Mouse (Mus musculus) midbrain, postnatal 0 days (tissue): ENCODE results near the gene Shisa5. TPM values are rescaled to one million over a fixed set of nuclear protein-coding genes. Genes with fewer than 3 reads are reported as not detected.

ENCODE experiments used
- ATAC-seq: fragments of 200-750 bp; cut with Nextera tagmentation; 2 replicates; pipeline ENCODE4 v1.8.0; 2017; ENCODE audit warnings: moderate number of reproducible peaks, mild to moderate bottlenecking, moderate TSS enrichment, moderate library complexity; ENCODE audit not compliant: low FRiP score
- DNase-seq: peaks from one replicate; pipeline ENCODE4 v3.0.0-alpha.2; 2015; ENCODE audit warnings: low spot score
- H3K27ac ChIP-seq: fragments of 300-500 bp; sonication (generic); 2 replicates; pipeline ENCODE4 v1.5.1; 2014; ENCODE audit warnings: low read depth, mild to moderate bottlenecking, low read length, mixed read lengths
- H3K27me3 ChIP-seq: fragments of 300-500 bp; sonication (generic); 2 replicates; pipeline ENCODE4 v1.6.1; 2014; ENCODE audit warnings: low read length, control low read depth, mixed read lengths; ENCODE audit not compliant: insufficient read depth
- H3K36me3 ChIP-seq: fragments of 300-500 bp; sonication (generic); 2 replicates; pipeline ENCODE4 v1.6.1; 2014; ENCODE audit warnings: low read length, control low read depth, mixed read lengths; ENCODE audit not compliant: insufficient read depth
- H3K4me1 ChIP-seq: fragments of 300-500 bp; sonication (generic); 2 replicates; pipeline ENCODE4 v1.6.1; 2014; ENCODE audit warnings: mild to moderate bottlenecking, control low read depth, antibody characterized with exemption, low read length, mixed read lengths; ENCODE audit not compliant: insufficient read depth
- H3K4me2 ChIP-seq: fragments of 300-500 bp; sonication (generic); 2 replicates; pipeline ENCODE4 v1.6.1; 2014; ENCODE audit warnings: low read depth, mild to moderate bottlenecking, low read length, mixed read lengths; ENCODE audit not compliant: poor library complexity, severe bottlenecking
- H3K4me3 ChIP-seq: fragments of 300-500 bp; sonication (generic); 2 replicates; pipeline ENCODE4 v1.5.1; 2014; ENCODE audit warnings: low read depth, mild to moderate bottlenecking, low read length, moderate library complexity
- H3K9ac ChIP-seq: fragments of 300-500 bp; sonication (generic); replicated peaks from 2 replicates; pipeline ENCODE4 v1.6.1; 2014; ENCODE audit warnings: mild to moderate bottlenecking, low read length, moderate library complexity, mixed read lengths; ENCODE audit not compliant: poor library complexity, severe bottlenecking
- H3K9me3 ChIP-seq: fragments of 300-500 bp; sonication (generic); 2 replicates; pipeline ENCODE4 v1.6.1; 2016; ENCODE audit warnings: low read length, control low read depth
- CTCF ChIP-seq: IDR thresholded peaks from 2 replicates; pipeline ENCODE4 v1.5.1; 2016; ENCODE audit warnings: antibody characterized with exemption, mild to moderate bottlenecking
- WGBS: fragments of 180-500 bp; shearing (Covaris S2); extraction: QIAGEN DNeasy Blood & Tissue Kit; methylation state at CpG from one replicate; pipeline ENCODE4 v1.1.7; 2014; 5-methylcytosine and 5-hydroxymethylcytosine counted together
- polyA plus RNA-seq: library from polyadenylated mRNA; unstranded; fragments of >200 nt; fragmentation: Nextera tagmentation; extraction: Ambion mirVana; gene quantifications from 2 replicates; pipeline ENCODE4 v1.2.1, GENCODE M21; 2015
- total RNA-seq: library from RNA; depleted of rRNA; stranded (reverse); fragments of >200 nt; gene quantifications from 2 replicates; pipeline ENCODE4 v1.2.3, GENCODE M21; 2014

The Shisa5 gene
- total and polyA plus RNA-seq, 2 experiments from 2014 or later = 75.0 to 79.7 TPM

DNA sequence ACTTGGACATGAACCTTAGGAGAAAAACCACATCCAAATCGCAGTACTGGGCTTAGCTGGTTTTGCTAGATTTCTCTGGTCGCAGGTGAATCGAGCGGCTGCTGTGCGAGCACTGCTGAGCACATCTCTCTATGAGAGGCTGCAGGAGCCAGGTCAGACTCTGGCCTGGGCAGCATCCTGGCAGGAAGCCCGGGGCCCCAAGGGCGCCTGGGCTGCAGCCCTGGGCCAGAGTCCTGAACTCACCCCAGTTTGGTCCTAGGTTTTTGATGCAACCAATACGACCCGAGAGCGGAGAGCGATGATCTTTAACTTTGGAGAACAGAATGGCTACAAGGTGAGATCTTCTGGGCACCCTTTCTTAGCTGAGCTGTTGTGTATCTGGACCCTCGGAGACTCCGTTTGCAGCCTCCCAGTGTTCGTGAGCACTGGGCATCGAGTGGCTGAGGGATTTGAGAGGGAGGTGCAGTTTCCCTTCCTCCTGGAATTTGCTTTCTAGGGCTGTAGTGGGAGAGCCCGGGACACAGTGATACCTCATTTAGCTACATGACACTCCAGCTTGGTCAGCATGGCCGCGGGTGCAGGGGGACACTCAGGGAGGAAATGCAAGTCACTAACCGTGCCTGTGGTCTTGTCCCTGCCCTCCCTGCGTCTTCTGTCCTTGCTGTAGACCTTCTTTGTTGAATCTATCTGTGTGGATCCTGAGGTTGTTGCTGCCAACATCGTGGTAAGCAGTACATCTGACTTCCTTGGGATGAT, 31.2 kb upstream of the Shisa5 start:
- no peak for TF ChIP-seq CTCF
- no peak for DNase-seq
- WGBS = 86% methylated on average over 21 of the region's 21 CpGs
- no peak overlapping the region for H3K27ac ChIP-seq
- ATAC-seq = no peak
- no peaks in the 10 kb centered on the region for H3K4me1 ChIP-seq
- no peaks in the 10 kb centered on the region for H3K9me3 ChIP-seq
- no peaks in the 10 kb centered on the region for H3K27me3 ChIP-seq
- H3K36me3 ChIP-seq = peaks cover 49% of the 10 kb centered on the region
- H3K4me2 ChIP-seq = no peak overlapping the region
- H3K4me3 ChIP-seq = no peak overlapping the region
- H3K9ac ChIP-seq = no peak overlapping the region

DNA sequence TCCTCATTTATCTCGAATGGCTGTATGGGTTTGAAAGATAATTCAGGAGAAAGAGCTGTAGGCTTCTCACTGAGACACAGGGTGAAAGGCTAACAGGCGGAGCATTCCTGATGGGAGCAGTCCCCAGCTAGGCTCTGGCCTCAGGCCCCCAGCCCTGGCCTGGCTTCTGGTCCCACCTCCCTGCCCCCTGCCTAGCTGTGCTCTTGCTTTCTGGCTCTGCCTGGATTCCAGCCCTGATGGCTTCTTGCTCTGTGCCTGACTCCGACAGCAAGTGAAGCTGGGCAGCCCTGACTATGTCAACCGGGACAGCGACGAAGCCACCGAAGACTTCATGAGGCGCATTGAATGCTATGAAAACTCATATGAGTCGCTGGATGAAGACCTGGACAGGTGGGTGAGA, 30.3 kb upstream of the Shisa5 start:
- DNase-seq (no peak), ATAC-seq (no peak)
- 82% methylated on average over 9 of the region's 9 CpGs for WGBS
- peaks cover 43% of the 10 kb centered on the region for H3K36me3 ChIP-seq
- no peaks in the 10 kb centered on the region for H3K9me3 ChIP-seq
- TF ChIP-seq CTCF = no peak
- H3K4me1 ChIP-seq = no peaks in the 10 kb centered on the region
- H3K4me2 ChIP-seq = no peak overlapping the region
- no peak overlapping the region for H3K27ac ChIP-seq
- no peak overlapping the region for H3K9ac ChIP-seq
- H3K27me3 ChIP-seq = no peaks in the 10 kb centered on the region
- no peak overlapping the region for H3K4me3 ChIP-seq

DNA sequence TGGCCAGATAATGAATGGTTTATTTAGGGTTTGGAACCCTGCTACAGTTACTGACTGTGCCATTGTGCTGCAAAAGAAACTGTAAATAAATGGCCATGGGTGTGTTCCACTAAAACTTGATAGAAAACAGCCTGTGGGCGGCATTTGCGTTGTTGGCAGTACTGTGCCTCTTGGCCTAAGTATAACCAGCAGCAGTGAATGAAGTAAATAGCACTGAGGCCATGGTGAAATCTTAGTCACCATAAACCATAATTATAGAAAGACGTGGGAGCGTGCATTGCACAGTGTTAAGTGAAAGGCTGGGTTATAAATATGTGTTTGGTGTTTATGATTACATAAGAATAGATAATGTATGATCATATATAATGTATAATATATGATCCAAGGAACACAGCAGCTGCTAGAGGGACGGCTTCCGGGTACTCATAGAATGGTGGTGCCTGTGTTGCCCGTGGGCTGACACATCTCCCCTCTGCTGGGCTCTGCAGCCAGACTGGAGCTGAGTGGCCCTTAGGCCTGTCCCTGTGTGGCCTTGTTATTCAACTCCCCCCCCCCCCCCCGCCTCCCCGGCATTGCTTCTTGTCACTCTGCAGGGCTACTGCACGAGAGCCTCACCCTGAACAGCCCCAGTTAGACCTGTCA, 29.2 kb upstream of the Shisa5 start:
- H3K27me3 ChIP-seq = no peaks in the 10 kb centered on the region
- no peak overlapping the region for H3K9ac ChIP-seq
- H3K36me3 ChIP-seq = peaks cover 43% of the 10 kb centered on the region

DNA sequence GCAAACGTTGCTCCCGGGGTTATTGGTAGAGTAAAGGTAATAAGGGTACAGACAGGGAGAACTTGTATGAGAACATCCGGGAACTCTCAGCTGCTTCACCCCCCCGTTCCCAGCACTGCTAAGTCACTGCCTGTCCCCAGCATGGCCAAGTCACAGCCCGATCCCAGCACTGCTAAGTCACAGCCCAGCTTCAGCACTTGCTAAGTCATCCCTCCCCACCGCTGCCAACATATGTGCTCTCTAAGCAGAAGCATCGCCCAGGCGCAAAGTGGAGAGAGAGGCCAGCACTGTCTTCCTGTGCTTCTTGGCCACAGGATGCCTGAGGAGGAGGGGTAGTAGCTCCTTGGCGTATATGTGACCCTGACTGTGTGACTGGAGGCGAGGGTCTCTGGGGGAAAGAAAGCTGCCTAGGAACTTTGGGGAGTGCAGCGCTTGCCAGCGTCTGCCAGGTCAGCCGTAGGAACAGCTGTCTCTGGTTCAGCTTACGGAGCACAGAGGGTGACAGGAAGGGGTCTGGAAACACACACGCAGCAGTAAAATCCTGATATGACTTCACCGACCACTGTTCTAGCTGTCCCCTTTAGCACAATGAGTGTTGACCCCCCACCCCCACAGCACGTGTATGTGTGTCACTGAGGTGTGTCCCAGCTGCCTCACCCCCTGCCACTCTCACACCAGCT, 28.6 kb upstream of the Shisa5 start:
- no peaks in the 10 kb centered on the region for H3K27me3 ChIP-seq
- peak; percentile 27; the same call in 1 of the 2 replicates for ATAC-seq
- no peak overlapping the region for H3K4me3 ChIP-seq
- H3K4me2 ChIP-seq = no peak overlapping the region
- no peaks in the 10 kb centered on the region for H3K9me3 ChIP-seq
- no peaks in the 10 kb centered on the region for H3K4me1 ChIP-seq
- DNase-seq = peak; percentile 26
- WGBS = 66% methylated on average over 17 of the region's 17 CpGs
- TF ChIP-seq CTCF = no peak
- H3K36me3 ChIP-seq = peaks cover 43% of the 10 kb centered on the region
- no peak overlapping the region for H3K27ac ChIP-seq
- no peak overlapping the region for H3K9ac ChIP-seq

More for the DNA sequence above, 29.2 kb upstream of the Shisa5 start:
- H3K4me3 ChIP-seq = no peak overlapping the region
- no peak for TF ChIP-seq CTCF
- H3K27ac ChIP-seq = no peak overlapping the region
- H3K9me3 ChIP-seq = no peaks in the 10 kb centered on the region
- 73% methylated on average over 10 of the region's 10 CpGs for WGBS
- H3K4me1 ChIP-seq = no peaks in the 10 kb centered on the region
- no peak for DNase-seq
- no peak for ATAC-seq
- no peak overlapping the region for H3K4me2 ChIP-seq

DNA sequence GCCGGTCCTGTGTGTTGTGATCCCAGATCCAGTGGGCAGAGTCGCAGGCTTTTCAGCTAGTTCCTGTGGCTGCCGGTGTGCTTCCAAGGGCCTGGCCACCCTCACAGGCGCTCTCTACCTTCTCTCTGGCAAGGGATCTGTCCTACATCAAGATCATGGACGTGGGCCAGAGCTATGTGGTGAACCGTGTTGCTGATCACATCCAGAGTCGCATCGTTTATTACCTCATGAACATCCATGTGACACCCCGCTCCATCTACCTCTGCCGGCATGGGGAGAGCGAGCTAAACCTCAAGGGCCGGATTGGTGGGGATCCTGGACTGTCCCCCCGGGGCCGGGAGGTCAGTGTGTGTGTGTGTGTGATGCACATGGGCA, 28.1 kb upstream of the Shisa5 start:
- no peaks in the 10 kb centered on the region for H3K27me3 ChIP-seq
- H3K36me3 ChIP-seq = peaks cover 43% of the 10 kb centered on the region
- no peak for TF ChIP-seq CTCF
- WGBS = 92% methylated on average over 14 of the region's 14 CpGs
- H3K9me3 ChIP-seq = no peaks in the 10 kb centered on the region
- no peak overlapping the region for H3K9ac ChIP-seq
- DNase-seq (no peak), ATAC-seq (no peak)
- H3K27ac ChIP-seq = no peak overlapping the region
- H3K4me3 ChIP-seq = no peak overlapping the region; the same call in 1 of the 2 replicates
- no peak overlapping the region for H3K4me2 ChIP-seq
- no peaks in the 10 kb centered on the region for H3K4me1 ChIP-seq

DNA sequence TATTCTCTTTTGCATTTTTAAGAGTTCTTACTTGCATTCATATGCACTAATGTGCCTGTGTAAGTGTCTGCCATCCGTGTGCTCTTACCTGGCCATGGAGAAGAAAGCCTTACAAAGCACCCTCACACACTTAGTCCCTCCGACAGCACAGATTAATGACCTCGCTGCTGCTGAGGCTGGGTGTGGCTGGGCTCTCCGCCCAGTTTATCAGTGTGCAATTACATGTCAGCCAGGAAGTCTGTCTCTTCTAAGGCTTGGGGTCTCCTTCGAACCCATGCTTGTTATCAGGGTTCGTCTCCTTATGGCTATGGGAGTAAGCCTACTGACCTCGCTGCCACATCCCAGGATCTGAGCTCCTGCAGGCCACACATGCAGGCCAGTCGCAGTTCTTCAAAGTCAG, 23.0 kb upstream of the Shisa5 start:
- Histone ChIP-seq H3K9ac (no peak overlapping the region), H3K27ac (no peak overlapping the region), H3K36me3 (peaks cover 16% of the 10 kb centered on the region), H3K27me3 (no peaks in the 10 kb centered on the region), H3K4me3 (no peak overlapping the region), H3K4me2 (no peak overlapping the region), H3K9me3 (no peaks in the 10 kb centered on the region), H3K4me1 (no peaks in the 10 kb centered on the region)
- no peak for ATAC-seq
- no peak for DNase-seq
- WGBS = 88% methylated on average over 8 of the region's 8 CpGs
- TF ChIP-seq CTCF = no peak
